39 mouse cellular contexts compared by ENCODE assay signal in the genomic region with DNA sequence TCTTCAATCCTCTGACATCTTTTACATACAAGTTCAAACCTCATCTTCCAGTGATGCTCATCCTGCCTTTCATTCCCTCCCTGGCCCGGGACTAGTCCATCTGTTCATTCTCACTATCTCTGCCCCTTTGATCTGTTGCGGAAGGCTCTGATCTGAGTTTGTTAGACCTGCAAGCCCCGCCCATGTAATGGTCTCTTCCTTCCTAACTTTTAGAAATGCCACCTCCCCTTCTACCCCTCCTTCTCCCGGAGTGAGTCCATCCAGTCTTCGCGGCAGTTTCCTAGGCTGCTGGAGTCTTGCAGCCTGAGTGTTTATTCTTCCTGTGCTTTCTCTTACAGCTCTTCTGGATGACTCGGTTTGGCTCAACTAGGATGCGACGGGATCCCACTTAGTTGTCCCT. TPM values are rescaled to one million over a fixed set of nuclear protein-coding genes. Genes with fewer than 3 reads are reported as not detected.
"Had no signal": no experiment of that assay in that cellular context is flagged by ENCODE, and none has a peak within 500 bp of the region (broad histone marks: within the 10 kb centered on the region; RNA-seq: fewer than 3 reads in every experiment).

No protein-coding gene starts in this region.

- H3K4me2 ChIP-seq: heart, embryonic 12.5 days; heart, embryonic 13.5 days; heart, embryonic 15.5 days; hindbrain, embryonic 12.5 days; hindbrain, embryonic 13.5 days; hindbrain, embryonic 14.5 days; hindbrain, embryonic 15.5 days; intestine, embryonic 15.5 days; kidney, embryonic 15.5 days had no signal

- H3K9me3 ChIP-seq: heart, embryonic 13.5 days; heart, embryonic 15.5 days; hindbrain, embryonic 10.5 days; hindbrain, embryonic 12.5 days; hindbrain, embryonic 13.5 days; hindbrain, embryonic 15.5 days; intestine, embryonic 15.5 days; kidney, embryonic 15.5 days had no signal

- H3K36me3 ChIP-seq: heart, embryonic 12.5 days; heart, embryonic 13.5 days; heart, embryonic 15.5 days; hindbrain, embryonic 10.5 days; hindbrain, embryonic 12.5 days; hindbrain, embryonic 13.5 days; hindbrain, embryonic 15.5 days; intestine, embryonic 15.5 days; kidney, embryonic 15.5 days had no signal

- H3K27ac ChIP-seq: heart, embryonic 13.5 days; heart, embryonic 15.5 days; hindbrain, embryonic 10.5 days; hindbrain, embryonic 12.5 days; hindbrain, embryonic 13.5 days; hindbrain, embryonic 14.5 days; hindbrain, embryonic 15.5 days; hindbrain, postnatal 0 days; intestine, embryonic 15.5 days; kidney, embryonic 15.5 days; kidney, postnatal 0 days; layer of hippocampus, adult 2 months; left cerebral cortex, adult 2 months had no signal

- H3K4me1 ChIP-seq: heart, embryonic 13.5 days; heart, embryonic 15.5 days; hindbrain, embryonic 10.5 days; hindbrain, embryonic 12.5 days; hindbrain, embryonic 13.5 days; hindbrain, embryonic 15.5 days; intestine, embryonic 15.5 days; kidney, embryonic 15.5 days had no signal

- H3K9ac ChIP-seq: heart, embryonic 12.5 days; heart, embryonic 13.5 days; heart, embryonic 15.5 days; hindbrain, embryonic 12.5 days; hindbrain, embryonic 13.5 days; hindbrain, embryonic 14.5 days; hindbrain, embryonic 15.5 days; intestine, embryonic 15.5 days; kidney, embryonic 15.5 days had no signal

- H3K27me3 ChIP-seq: heart, embryonic 15.5 days; hindbrain, embryonic 12.5 days; hindbrain, embryonic 13.5 days; hindbrain, embryonic 15.5 days; intestine, embryonic 15.5 days; kidney, embryonic 15.5 days had no signal

- H3K4me3 ChIP-seq: heart, embryonic 12.5 days; heart, embryonic 13.5 days; heart, embryonic 15.5 days; hindbrain, embryonic 10.5 days; hindbrain, embryonic 12.5 days; hindbrain, embryonic 13.5 days; hindbrain, embryonic 15.5 days; intestine, embryonic 15.5 days; kidney, embryonic 15.5 days; layer of hippocampus, adult 2 months; left cerebral cortex, adult 2 months had no signal

- DNase-seq: heart, postnatal 10 days; heart, postnatal 14 days; heart, postnatal 36 days; kidney, adult 11 months; kidney, adult 18-20 months; kidney, adult 2 months; kidney, adult 8-10 months; kidney, adult 9 months; kidney, postnatal 10 days; kidney, postnatal 14 days; kidney, postnatal 25 days; kidney, postnatal 36 days; kidney, postnatal 4 days; layer of hippocampus, adult 9-11 months; layer of hippocampus, postnatal 36 days had no signal

- ATAC-seq: hindbrain, embryonic 16.5 days; hindbrain, postnatal 0 days; inflammation-experienced regulatory T-cells, adult 6 months; intestine, embryonic 15.5 days; intestine, embryonic 16.5 days; intestine, postnatal 0 days had no signal

RNA-seq across cellular contexts. Expression of a gene that starts 19.9 kb away (rescaled TPM):
- total RNA-seq: heart, postnatal 10 days; heart, postnatal 14 days; heart, postnatal 25 days; heart, postnatal 36 days; hematopoietic stem cell, adult 5-6 weeks; hindbrain, postnatal 0 days had no signal
- polyA plus RNA-seq: heart, postnatal 0 days; inflammation-experienced regulatory T-cells, adult 6 months; kidney, adult 2 months; kidney, embryonic 14.5 days; kidney, embryonic 16.5 days; kidney, postnatal 0 days had no signal

RNA-seq across cellular contexts. Expression of a gene that starts 38.6 kb away (rescaled TPM):
- total RNA-seq: hematopoietic stem cell, adult 5-6 weeks had no signal
- polyA plus RNA-seq: heart, embryonic 14.5 days; heart, postnatal 0 days; hindbrain, postnatal 0 days; inflammation-experienced regulatory T-cells, adult 6 months; kidney, embryonic 14.5 days; kidney, embryonic 16.5 days; kidney, postnatal 0 days had no signal
